Mouse (Mus musculus) MEL (cell line): Measurements from ENCODE around the gene Kitl. TPM values are rescaled to one million over a fixed set of nuclear protein-coding genes. Genes with fewer than 3 reads are reported as not detected.

Experiments used
- DNase-seq: peaks from one replicate; pipeline ENCODE4 v3.0.0; 2011; ENCODE audit warnings: low read depth, low spot score
- H3K27ac ChIP-seq: 2 replicates; pipeline ENCODE4 v1.5.1; 2012; ENCODE audit warnings: low read depth, mild to moderate bottlenecking, control low read depth, low read length, moderate library complexity; ENCODE audit not compliant: control insufficient read depth
- H3K27me3 ChIP-seq, 2 experiments: fragments of 150-350 bp in 1 of 2; sonication (generic) in 1 of 2; 2 replicates each; pipeline ENCODE4 v1.6.1; 2012; ENCODE audit warnings: low read length in 2 of 2, mild to moderate bottlenecking in 2 of 2, improper control_type of control experiment in 1 of 2, moderate library complexity in 1 of 2; ENCODE audit not compliant: insufficient read depth in 2 of 2, control insufficient read depth in 1 of 2
- H3K36me3 ChIP-seq, 2 experiments: 2 replicates each; pipeline ENCODE4 v1.6.1; 2012 to 2014; ENCODE audit warnings: low read length in 2 of 2, improper control_type of control experiment in 1 of 2, inconsistent platforms in 1 of 2, mild to moderate bottlenecking in 1 of 2; ENCODE audit not compliant: insufficient read depth in 2 of 2, control insufficient read depth in 1 of 2
- H3K4me1 ChIP-seq, 2 experiments: fragments of 150-350 bp in 1 of 2; sonication (generic) in 1 of 2; 2 replicates each; pipeline ENCODE4 v1.6.1; 2012; ENCODE audit warnings: low read length in 2 of 2, improper control_type of control experiment in 1 of 2, mild to moderate bottlenecking in 1 of 2; ENCODE audit not compliant: insufficient read depth in 2 of 2, control insufficient read depth in 1 of 2
- H3K4me3 ChIP-seq, 2 experiments: fragments of 150-350 bp in 1 of 2; sonication (generic) in 1 of 2; 2 replicates each; pipeline ENCODE4 v1.5.1; 2012; ENCODE audit warnings: low read depth in 2 of 2, low read length in 2 of 2, mild to moderate bottlenecking in 2 of 2, moderate library complexity in 2 of 2, control low read depth in 1 of 2, improper control_type of control experiment in 1 of 2; ENCODE audit not compliant: control insufficient read depth in 1 of 2, insufficient read depth in 1 of 2
- H3K79me2 ChIP-seq: 2 replicates; pipeline ENCODE4 v1.6.1; 2012; ENCODE audit warnings: mild to moderate bottlenecking, low read length, moderate library complexity; ENCODE audit not compliant: control insufficient read depth, poor library complexity, insufficient read depth
- H3K9ac ChIP-seq: 2 replicates; pipeline ENCODE4 v1.6.1; 2012; ENCODE audit warnings: low read depth, mild to moderate bottlenecking, control low read depth, low read length, moderate library complexity; ENCODE audit not compliant: control insufficient read depth, poor library complexity, severe bottlenecking
- H3K9me3 ChIP-seq: fragments of 150-350 bp; sonication (generic); replicated peaks from 2 replicates; pipeline ENCODE4 v1.6.1; 2012; ENCODE audit warnings: mild to moderate bottlenecking, low read length, improper control_type of control experiment, moderate library complexity; ENCODE audit not compliant: insufficient read depth
- CHD1 ChIP-seq: IDR thresholded peaks from 2 replicates; pipeline ENCODE4 v1.6.1; 2012; ENCODE audit warnings: low read depth, mild to moderate bottlenecking, inconsistent platforms, low read length, improper control_type of control experiment
- EP300 ChIP-seq, 2 experiments: IDR thresholded peaks; 2 replicates each; pipeline ENCODE4 v1.6.1; 2011; ENCODE audit warnings: improper control_type of control experiment in 2 of 2, low read length in 2 of 2, low read depth in 1 of 2, mild to moderate bottlenecking in 1 of 2
- GABPA ChIP-seq: IDR thresholded peaks from 2 replicates; pipeline ENCODE4 v1.6.1; 2012; ENCODE audit warnings: low read depth, mild to moderate bottlenecking, inconsistent platforms, low read length, improper control_type of control experiment, moderate library complexity
- HCFC1 ChIP-seq: IDR thresholded peaks from 2 replicates; pipeline ENCODE4 v1.6.1; 2012; ENCODE audit warnings: low read depth, mild to moderate bottlenecking, inconsistent platforms, low read length, improper control_type of control experiment, moderate library complexity
- JUND ChIP-seq: IDR thresholded peaks from 2 replicates; pipeline ENCODE4 v1.6.1; 2011; ENCODE audit warnings: low read depth, mild to moderate bottlenecking, improper control_type of control experiment, low read length
- KAT2A ChIP-seq: conservative IDR thresholded peaks from 2 replicates; pipeline ENCODE4 v1.6.1; 2012; ENCODE audit warnings: low read depth, low read length, improper control_type of control experiment, inconsistent platforms
- MAFK ChIP-seq: IDR thresholded peaks from 2 replicates; pipeline ENCODE4 v1.6.1; 2011; ENCODE audit warnings: low read depth, mild to moderate bottlenecking, low read length, improper control_type of control experiment, borderline replicate concordance
- MAX ChIP-seq: IDR thresholded peaks from 2 replicates; pipeline ENCODE4 v1.6.1; 2011; ENCODE audit warnings: low read length, improper control_type of control experiment
- MAZ ChIP-seq: IDR thresholded peaks from 2 replicates; pipeline ENCODE4 v1.6.1; 2012; ENCODE audit warnings: low read depth, mild to moderate bottlenecking, inconsistent platforms, low read length, improper control_type of control experiment
- MEF2A ChIP-seq: IDR thresholded peaks from 2 replicates; pipeline ENCODE4 v1.6.1; 2014; ENCODE audit warnings: low read depth, mild to moderate bottlenecking, inconsistent platforms, low read length, improper control_type of control experiment; ENCODE audit not compliant: poor library complexity, insufficient replicate concordance, severe bottlenecking; ENCODE audit errors: extremely low read depth
- MXI1 ChIP-seq: IDR thresholded peaks from 2 replicates; pipeline ENCODE4 v1.6.1; 2011; ENCODE audit warnings: mild to moderate bottlenecking, low read depth, low read length, improper control_type of control experiment
- MYC ChIP-seq: IDR thresholded peaks from 2 replicates; pipeline ENCODE4 v1.6.1; 2011; ENCODE audit warnings: low read depth, mild to moderate bottlenecking, low read length, improper control_type of control experiment, moderate library complexity
- NELFE ChIP-seq: IDR thresholded peaks from 2 replicates; pipeline ENCODE4 v1.6.1; 2011; ENCODE audit warnings: low read depth, low read length, improper control_type of control experiment
- POLR2A ChIP-seq, 2 experiments: IDR thresholded peaks; 2 replicates each; pipeline ENCODE4 v1.6.1; 2011 to 2012; ENCODE audit warnings: low read length in 2 of 2, mild to moderate bottlenecking in 2 of 2, control low read depth in 1 of 2, improper control_type of control experiment in 1 of 2, low read depth in 1 of 2, moderate library complexity in 1 of 2; ENCODE audit not compliant: control insufficient read depth in 1 of 2, insufficient read depth in 1 of 2, poor library complexity in 1 of 2
- POLR2AphosphoS2 ChIP-seq: IDR thresholded peaks from 2 replicates; pipeline ENCODE4 v1.6.1; 2011; ENCODE audit warnings: low read length, improper control_type of control experiment
- RAD21 ChIP-seq: IDR thresholded peaks from 2 replicates; pipeline ENCODE4 v1.6.1; 2011; ENCODE audit warnings: mild to moderate bottlenecking, low read depth, low read length, improper control_type of control experiment
- RCOR1 ChIP-seq: IDR thresholded peaks from 2 replicates; pipeline ENCODE4 v1.6.1; 2012; ENCODE audit warnings: low read depth, mild to moderate bottlenecking, inconsistent platforms, low read length, improper control_type of control experiment
- USF1 ChIP-seq: IDR thresholded peaks from 2 replicates; pipeline ENCODE4 v1.6.1; 2014; ENCODE audit warnings: low read depth, mild to moderate bottlenecking, inconsistent platforms, low read length, improper control_type of control experiment, moderate library complexity
- ZMIZ1 ChIP-seq: IDR thresholded peaks from 2 replicates; pipeline ENCODE4 v1.6.1; 2012; ENCODE audit warnings: low read depth, mild to moderate bottlenecking, inconsistent platforms, low read length, improper control_type of control experiment, moderate library complexity
- polyA plus RNA-seq, 2 experiments: library from polyadenylated mRNA; stranded (reverse) in 1 of 2; unstranded in 1 of 2; fragments of >175 nt in 1 of 2; fragments of >200 nt in 1 of 2; gene quantifications; 2 replicates each; pipeline versions ENCODE4 v1.2.1 to v1.2.4; 2012; ENCODE audit warnings: low replicate concordance in 2 of 2, low read depth in 1 of 2; ENCODE audit not compliant: insufficient read length in 2 of 2, insufficient read depth in 1 of 2, missing spikeins in 1 of 2
- total RNA-seq: library from RNA; depleted of rRNA; stranded (reverse); fragments of 300-350 nt; gene quantifications from 2 replicates; pipeline ENCODE4 v1.2.3, GENCODE M21; 2012

Gene Kitl
- total and polyA plus RNA-seq, 3 experiments = not detected

- TF ChIP-seq RCOR1 = no peak
- TF ChIP-seq GABPA = no peak
- TF ChIP-seq USF1 = no peak
- TF ChIP-seq HCFC1 = no peak
- TF ChIP-seq NELFE = no peak
- no peak for TF ChIP-seq MAFK
- TF ChIP-seq MXI1 = no peak
- TF ChIP-seq POLR2A (IDR thresholded peaks at IDR 0.05; ENCODE audit: control insufficient read depth in 1 of 2, insufficient read depth in 1 of 2, low read depth in 1 of 2, low read length in 2 of 2, poor library complexity in 1 of 2) = no peak
These were observed 95.8 kb downstream of the Kitl start for GRCm38 (mm10) chr10:100111209-100111608.

GRCm38 (mm10) chr10:100115570-100115969, 100.1 kb downstream of the Kitl start:
- H3K4me3 ChIP-seq = no peak overlapping the region
- no peaks in the 10 kb centered on the region for H3K4me1 ChIP-seq
- H3K79me2 ChIP-seq = no peaks in the 10 kb centered on the region
- no peak for DNase-seq
- H3K27ac ChIP-seq = no peak overlapping the region
- H3K9ac ChIP-seq = no peak overlapping the region
- no peaks in the 10 kb centered on the region for H3K9me3 ChIP-seq
- no peaks in the 10 kb centered on the region; a peak in 1 of 4 replicates for H3K27me3 ChIP-seq
- TF ChIP-seq KAT2A (no peak), POLR2AphosphoS2 (no peak), RAD21 (no peak), MAX (no peak), JUND (no peak), MEF2A (no peak), EP300 (IDR thresholded peaks at IDR 0.05; ENCODE audit: low read depth in 1 of 2, low read length in 2 of 2) (no peak), CHD1 (no peak), MYC (no peak), MAZ (no peak), ZMIZ1 (no peak)
- no peaks in the 10 kb centered on the region for H3K36me3 ChIP-seq

More at GRCm38 (mm10) chr10:100111209-100111608, 95.8 kb downstream of the Kitl start:
- Histone ChIP-seq H3K4me3 (no peak overlapping the region), H3K36me3 (no peaks in the 10 kb centered on the region), H3K9ac (no peak overlapping the region), H3K27me3 (no peaks in the 10 kb centered on the region; a peak in 1 of 4 replicates), H3K4me1 (no peaks in the 10 kb centered on the region), H3K9me3 (no peaks in the 10 kb centered on the region), H3K27ac (no peak overlapping the region), H3K79me2 (no peaks in the 10 kb centered on the region)
- no peak for DNase-seq
